Mouse (Mus musculus) layer of hippocampus, adult 8-10 months (tissue): ENCODE results near the gene Prdm10. TPM values are rescaled to one million over a fixed set of nuclear protein-coding genes. Genes with fewer than 3 reads are reported as not detected.

Source experiments
- DNase-seq, 2 experiments: peaks; one replicate each; pipeline ENCODE4 v3.0.0; 2022; ENCODE audit warnings: low spot score in 2 of 2
- total RNA-seq, 4 experiments: library from RNA; stranded (reverse); gene quantifications; 2 replicates each; pipeline ENCODE4 v1.2.4; 2022

The Prdm10 gene
- total RNA-seq, 4 experiments from 2014 or later = 18.4 to 23.5 (median 20.3) TPM

GRCm38 (mm10) chr9:31353518-31353917, 73.2 kb downstream of the Prdm10 start:
- DNase-seq = no peak

GRCm38 (mm10) chr9:31354051-31354450, 73.7 kb downstream of the Prdm10 start:
- no peak for DNase-seq

DNA sequence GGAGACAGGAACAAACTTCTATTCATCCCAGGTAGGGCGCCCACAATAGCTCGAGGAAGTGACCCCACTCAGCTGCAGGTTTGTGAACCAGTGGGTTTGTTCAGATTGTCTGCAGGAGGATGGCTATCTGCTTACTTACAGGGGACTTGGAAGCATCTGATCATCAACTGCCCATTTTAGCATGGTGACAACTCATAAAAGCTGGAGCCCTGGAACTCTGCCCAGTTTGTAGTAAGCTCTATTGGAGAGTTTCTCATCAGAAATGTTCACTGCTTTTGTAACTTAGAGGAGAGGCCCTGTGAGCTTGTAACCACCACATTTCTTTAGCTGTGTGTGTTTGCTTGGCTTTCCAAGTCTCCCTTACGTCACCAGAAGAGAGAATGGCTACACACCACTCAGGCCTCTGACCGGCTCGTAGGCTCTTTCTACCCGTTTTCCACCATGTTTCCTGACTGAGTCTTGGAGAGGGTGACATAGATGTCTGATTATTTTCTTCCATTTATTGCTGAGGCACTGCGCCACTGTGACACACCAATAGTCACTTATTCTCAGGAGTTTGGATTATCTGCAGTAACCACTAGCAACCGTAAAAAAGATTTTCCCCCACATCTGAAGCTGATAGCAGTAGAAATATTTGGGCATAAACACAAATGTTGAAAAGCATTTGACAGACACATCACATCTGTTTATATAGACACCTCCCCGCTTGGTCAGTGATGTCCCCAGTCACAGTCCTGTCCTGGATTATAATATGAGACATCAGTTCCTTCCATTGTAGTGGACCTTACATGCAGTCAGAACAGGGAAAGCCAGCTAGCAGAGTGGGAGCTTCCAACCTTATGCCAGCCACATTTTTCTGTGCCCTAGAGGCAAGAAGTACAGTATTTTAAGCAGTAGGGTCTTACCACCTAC, 83.6 kb downstream of the Prdm10 start:
- DNase-seq = peak in 1 of 2 experiments; percentile 29

DNA sequence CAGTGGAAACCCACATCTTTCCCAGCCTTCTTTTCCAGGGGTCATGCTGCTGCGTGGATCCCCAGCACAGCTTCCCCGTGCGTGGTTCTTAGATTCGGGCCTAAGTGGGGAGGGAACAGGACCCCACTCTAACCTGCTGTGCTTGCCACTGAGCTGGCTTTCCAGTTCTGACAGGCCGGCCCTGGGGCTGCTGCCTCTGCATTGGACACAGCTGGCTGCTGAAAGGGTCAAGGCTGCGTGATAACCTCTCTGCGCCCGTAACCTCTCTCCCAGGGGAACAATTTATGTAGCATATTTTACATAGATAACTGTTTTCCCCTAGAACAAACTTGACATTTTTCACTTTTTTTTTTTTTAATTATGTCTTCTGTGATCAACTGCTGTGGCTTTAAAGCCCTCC, 84.7 kb downstream of the Prdm10 start:
- DNase-seq = no peak

DNA sequence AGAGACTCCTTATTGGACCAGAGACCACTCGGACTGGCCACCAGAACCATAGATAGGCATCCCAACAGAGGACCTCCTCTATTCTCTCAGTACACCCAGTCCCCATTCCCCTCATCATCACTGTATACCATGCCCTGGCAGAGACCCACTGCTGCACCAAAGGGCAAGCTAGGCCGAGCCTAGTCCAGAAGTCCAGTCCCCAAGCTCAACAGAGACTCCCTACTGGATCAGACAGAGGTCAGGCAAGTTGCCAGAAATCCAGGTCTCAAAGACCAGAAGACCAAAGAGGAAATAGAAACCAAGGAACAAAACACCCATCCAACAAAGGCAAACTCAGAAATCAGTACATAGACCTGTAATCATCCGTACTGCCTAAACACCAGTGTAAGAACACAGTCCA, 91.4 kb downstream of the Prdm10 start:
- DNase-seq = no peak

- no peak for DNase-seq
These were observed 96.3 kb downstream of the Prdm10 start for GRCm38 (mm10) chr9:31376661-31377060.

- DNase-seq = no peak
These were observed 104.6 kb downstream of the Prdm10 start for GRCm38 (mm10) chr9:31384786-31385499.

DNA sequence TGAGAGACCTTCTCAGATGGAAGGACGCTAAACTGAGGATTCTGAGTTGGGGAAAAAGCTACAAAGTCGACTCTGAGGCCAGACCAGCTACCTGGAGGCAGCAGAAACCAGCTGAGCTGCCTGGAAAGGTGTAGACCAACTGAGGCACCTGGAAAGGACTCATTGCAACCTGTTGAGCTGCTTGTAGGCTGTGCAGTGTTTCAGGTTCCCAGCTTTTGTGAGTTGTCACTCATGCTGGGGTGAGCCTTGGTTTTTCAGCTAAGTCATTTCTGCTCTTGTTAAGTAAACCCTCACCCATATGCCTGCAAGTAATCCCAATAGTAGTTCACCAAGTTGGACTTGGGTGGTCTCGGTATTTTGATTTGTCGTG, 105.1 kb downstream of the Prdm10 start:
- no peak for DNase-seq

DNA sequence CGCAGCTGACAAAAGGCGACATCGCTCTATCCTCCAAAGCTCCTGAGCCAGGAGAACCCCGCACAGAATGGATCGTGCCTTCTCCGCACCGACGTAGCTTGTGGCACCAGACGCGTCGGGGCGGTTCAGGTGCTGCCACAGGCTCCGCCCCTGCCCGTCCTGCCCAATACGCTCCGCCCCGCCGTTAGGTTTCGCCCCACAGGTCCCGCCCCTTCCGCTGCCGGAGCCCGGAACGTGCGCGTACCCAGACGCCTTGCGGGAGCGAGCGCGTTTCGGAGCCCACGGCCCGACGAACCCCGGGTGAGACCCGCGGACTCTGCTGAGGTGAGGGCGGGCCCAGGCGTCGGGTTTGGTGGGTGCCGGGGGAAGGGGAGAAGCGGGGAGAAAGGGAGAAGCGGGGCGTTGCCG, 105.6 kb downstream of the Prdm10 start, which contains the start of gene Nfrkb:
TSS of gene Nfrkb (plus strand) at position 246 of the 408 bp plus-strand sequence.
- DNase-seq = peak; percentile 89 to 91

DNA sequence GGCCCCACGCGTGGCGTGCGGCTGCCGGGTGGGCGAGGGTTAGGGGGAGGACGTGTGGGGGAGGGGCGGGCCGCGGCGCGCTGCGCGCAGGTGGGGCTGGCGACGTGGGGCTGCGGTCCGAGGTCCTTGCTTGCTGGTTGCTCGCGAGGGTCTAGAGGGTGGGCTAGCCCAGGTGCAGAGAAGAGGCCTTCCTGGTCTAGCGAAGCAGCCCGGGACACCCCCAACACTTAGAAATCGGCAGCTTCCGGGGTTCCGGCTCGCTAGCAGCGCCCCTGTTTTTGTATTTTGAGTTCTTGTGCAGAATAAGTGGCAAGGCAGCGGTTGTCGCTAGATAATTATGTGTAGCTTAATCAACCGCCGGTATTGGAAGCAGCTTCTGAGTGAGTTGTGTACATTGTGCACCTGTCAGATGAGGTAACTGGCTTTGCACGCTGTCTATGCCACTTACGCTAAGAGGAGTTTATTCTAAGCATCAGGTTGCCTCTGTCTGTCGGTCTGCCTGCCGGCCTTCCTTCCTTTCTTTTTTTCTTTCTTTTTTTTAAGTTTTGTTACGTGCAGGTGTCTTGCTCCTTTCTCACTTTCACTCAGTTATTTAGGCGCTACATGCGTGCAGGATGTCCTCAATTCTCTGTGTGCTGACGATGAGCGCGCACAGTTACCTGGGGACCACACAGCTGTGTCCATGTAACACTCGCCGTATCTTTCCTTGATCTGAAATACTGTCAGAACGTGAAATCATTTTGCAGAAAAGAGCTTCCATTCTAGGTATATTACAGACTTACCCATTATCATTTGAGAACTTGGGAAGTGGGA, 106.2 kb downstream of the Prdm10 start:
- peak in 1 of 2 experiments; percentile 17 for DNase-seq

DNA sequence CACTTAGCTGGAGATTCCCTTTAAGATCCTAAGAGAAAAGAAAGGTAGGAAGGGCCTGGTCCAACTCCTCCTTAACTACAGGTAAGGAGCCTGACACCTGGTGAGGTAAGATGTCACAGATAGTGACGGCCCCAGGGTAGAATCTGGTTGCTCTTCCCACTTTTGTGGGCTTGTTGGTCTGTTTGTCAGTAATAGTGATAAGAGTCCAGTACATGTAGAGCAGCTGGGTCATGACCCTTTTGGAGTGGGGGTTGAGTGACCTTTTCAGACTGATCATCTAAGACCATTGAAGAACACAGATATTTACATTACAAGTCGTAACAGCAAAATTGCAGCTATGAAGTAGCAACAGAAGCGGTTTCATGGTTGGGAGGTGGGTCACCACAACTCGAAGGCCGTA, 106.9 kb downstream of the Prdm10 start:
- no peak for DNase-seq

DNA sequence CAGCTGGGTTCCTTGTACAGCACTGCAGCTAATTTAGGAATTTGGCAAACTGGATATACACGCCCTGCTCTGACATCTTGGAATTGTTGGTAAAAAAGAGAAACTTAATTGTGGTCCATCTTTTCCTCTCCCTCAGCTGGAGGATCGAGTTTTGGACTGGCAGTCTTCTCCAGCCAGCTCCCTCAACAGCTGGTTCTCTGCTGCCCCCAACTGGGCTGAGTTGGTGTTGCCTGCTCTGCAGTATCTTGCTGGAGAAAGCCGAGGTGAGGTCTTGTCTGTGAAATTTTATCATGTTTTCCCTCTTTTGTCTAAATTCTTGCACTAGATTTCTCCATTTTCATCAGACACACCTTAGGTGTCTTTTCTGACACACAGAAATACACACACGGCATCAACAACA, 120.1 kb downstream of the Prdm10 start:
- DNase-seq = peak in 1 of 2 experiments; percentile 60

DNA sequence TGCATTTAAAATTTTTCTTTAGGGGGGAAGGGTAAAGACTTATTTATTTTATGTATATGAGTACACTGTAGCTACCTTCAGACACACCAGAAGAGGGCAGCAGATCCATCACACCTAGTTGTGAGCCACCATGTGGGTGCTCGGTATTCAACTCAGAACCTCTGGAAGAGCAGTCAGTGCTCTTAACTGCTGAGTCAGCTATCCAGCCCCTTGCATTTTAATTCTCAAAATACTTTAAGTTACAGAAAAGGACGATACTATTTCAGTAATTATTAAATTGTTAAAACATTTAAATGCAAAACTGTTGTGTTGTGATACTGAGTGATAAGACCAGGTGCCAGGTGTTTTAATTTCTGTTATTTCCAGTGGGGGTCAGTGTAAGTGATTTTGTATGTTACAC, 124.0 kb downstream of the Prdm10 start:
- DNase-seq = no peak

DNA sequence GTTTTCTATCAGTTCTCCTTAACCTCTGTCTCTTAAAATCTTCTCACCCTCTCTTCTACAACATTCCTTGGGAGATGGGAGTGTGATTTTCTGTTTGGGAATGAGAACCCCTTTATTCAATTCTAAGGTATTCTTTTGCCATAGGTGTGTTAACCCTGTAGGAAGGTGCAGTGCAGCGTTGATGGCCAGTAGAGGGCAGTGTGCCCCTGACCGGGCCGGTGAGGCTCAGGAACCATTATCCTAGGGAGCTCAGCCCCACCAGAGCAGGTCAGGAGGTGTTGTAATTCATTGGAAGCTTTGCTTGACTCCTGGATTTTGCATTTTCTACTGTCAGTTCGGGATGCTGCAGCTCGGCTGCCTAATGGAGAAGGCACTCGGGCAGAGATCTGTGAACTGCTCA, 124.9 kb downstream of the Prdm10 start:
- no peak for DNase-seq

DNA sequence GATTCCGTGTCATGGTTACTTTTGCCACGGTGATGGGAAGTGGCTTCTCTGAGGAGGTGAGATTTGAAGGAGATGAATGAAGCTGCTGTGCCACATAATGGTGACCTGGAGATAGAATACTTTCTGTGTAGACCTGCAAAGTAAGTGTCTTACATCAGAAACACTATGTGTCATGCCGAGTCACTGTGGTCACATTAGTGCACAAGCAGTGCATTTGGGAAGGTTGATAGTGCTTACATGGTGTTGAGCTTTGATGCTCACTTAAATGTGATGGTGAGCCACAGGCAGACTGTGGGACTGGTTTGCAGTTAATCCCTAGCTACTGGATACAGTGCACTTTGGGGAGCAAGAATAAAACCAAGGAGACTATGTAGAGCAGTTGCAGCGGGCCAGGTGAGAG, 131.8 kb downstream of the Prdm10 start:
- no peak for DNase-seq

DNA sequence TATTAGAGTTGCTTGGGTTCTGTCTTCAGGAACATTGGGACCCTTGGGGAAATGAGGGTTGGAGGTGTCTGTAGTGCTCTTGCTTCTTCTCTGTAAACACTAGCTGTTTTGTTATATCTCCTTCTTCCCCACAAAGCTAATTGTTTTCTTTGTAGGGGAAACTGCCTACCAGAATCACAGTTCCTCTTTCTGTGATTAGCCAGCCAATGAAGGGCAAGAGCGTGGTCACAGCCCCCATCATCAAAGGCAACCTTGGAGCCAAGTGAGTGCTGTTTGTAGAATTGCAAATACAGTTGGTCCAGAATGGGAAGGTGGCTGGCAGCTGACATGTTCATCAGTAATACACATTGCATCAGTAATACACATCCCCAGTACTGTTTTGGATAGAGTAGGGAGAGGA, 138.5 kb downstream of the Prdm10 start:
- peak in 1 of 2 experiments; percentile 36 for DNase-seq

GRCm38 (mm10) chr9:31422143-31422542, 141.8 kb downstream of the Prdm10 start:
- no peak for DNase-seq

GRCm38 (mm10) chr9:31428971-31429370, 148.6 kb downstream of the Prdm10 start:
- DNase-seq = no peak

DNA sequence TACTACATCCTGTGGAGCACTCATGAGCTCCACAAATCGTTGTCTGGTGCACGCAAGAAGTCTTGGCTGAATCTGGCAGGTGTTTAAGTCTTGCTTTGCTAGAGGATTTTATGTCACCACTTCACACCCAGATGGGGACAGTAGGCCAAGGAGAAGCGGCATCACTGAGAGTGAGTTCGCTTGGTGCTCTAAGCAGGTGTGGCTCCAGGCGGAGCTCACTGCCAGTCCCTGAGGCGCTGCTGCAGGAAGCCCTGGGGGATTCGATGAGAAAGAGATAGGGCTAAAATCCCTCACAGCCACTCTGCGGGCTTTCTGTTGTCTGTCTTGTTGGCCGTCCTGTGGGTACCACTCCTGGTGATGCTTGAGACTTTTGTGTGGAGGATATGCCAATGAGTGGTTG, 149.7 kb downstream of the Prdm10 start:
- DNase-seq = no peak
